Mouse (Mus musculus): ENCODE data around the gene Gse1.

DNA sequence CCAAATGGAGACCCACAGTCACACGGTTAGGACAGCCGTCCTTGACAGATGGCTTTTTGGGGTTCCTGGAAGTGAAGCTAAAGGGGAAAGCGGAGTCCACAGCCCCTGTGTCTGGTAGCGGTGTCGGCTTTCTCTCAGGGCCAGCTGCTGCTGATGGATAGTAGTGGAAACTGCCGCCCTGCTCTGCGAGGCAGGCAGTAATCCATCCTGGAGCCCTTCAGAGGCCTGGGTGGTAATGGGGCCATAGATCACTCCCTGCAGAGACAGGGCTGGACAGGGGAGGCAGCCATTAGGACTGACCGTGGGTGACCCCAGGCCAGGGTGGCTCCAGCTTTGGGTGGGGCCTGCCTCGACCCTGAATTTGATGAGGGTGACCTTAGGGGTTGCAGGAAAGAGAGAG, 146.3 kb downstream of the Gse1 start:
- TF ChIP-seq CTCF (conservative IDR thresholded peaks at IDR 0.05; ENCODE audit: insufficient read depth, insufficient read length, low read depth, low read length) (no peak), POLR2A (IDR thresholded peaks at IDR 0.05; ENCODE audit: low read depth, low read length) (no peak)

Measured in kidney, adult 2 months (tissue).